Mouse (Mus musculus) embryo, embryonic 11 days (tissue): ENCODE results near the gene H1foo.

Source experiments
- DNase-seq: peaks from one replicate; pipeline ENCODE4 v3.0.0-alpha.2; 2015

Gene H1foo

DNA sequence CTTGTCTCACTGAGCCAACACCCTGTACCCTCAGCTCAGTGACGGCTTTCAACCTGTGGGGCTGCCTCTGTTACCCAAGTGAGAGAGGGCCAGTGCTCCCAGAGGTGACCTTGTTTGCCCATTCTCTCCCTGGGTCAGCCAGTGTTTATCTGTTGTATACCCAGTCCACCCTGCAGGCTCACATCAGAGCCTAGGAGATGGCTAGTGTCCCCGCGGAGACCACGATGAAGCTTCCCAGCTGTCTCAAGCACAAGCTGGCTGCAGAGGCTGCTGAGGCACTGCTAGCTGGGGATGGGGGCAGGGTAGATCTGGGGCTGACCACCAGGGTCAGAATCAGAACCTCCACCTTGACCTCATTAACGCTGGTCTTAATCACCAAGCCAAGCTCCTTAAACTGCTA, 14.7 kb upstream of the H1foo start:
- DNase-seq = no peak

DNA sequence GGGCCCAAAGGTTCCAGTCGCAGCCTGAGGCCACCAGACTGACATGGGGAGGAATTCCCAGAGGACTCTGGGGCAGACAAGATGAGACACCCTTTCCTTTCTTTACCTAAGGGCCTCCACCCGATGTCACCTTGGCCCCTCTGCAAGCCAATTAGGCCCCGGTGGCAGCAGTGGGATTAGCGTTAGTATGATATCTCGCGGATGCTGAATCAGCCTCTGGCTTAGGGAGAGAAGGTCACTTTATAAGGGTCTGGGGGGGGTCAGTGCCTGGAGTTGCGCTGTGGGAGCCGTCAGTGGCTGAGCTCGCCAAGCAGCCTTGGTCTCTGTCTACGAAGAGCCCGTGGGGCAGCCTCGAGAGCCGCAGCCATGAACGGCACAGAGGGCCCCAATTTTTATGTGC, 13.1 kb upstream of the H1foo start, which contains the start of gene Rho:
Rho (plus strand) TSS at position 110 of the 400 bp plus-strand sequence.
- no peak for DNase-seq

DNA sequence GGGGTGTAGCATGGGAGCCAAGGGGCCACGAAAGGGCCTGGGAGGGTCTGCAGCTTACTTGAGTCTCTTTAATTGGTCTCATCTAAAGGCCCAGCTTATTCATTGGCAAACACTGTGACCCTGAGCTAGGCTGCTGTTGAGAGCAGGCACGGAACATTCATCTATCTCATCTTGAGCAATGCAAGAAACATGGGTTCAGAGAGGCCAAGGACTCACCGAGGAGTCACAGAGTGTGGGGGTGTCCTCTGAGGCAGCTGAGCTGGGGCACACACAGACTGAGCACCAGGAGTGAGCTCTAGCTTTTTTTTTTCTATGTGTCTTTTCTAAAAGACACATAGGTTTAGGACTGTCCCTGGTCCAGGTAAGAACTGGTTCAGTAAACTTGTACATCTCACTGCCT, 12.3 kb upstream of the H1foo start:
- no peak for DNase-seq

DNA sequence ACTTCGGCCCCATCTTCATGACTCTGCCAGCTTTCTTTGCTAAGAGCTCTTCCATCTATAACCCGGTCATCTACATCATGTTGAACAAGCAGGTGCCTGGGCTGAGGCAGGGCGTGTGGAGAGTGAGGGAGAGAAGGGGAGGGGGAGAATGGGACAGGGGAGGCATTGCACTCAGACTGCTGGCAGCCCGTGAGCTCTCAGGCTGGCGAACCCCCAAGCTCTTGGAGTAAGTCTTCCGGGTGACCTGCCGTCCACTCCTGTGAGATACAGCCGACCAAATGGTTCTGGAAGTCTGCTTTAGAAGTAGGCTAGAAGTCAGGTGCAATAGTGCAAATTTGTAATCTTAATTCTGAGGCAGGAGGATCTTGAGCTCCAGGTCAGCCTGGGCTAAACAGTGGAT, 9.2 kb upstream of the H1foo start:
- no peak for DNase-seq

DNA sequence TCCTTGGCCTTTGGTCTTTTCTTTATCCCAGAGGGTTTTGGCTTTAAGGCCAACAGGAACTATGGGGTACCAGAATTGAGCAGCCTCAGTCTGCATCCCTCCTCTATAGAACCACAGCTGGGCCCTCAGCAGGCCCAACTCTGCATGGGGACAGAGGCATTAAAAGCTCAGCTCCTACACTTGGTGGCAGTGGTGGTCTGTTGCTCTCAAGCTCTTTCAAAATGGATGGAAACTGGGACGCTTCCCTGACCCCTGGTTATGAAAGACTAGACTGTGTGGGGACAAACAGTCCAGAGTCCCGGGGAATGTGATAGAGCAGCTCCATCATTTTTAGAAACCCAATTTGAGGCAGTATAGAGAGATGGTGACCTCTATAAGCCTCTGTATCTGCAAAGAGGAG, 6.7 kb upstream of the H1foo start:
- DNase-seq = no peak

DNA sequence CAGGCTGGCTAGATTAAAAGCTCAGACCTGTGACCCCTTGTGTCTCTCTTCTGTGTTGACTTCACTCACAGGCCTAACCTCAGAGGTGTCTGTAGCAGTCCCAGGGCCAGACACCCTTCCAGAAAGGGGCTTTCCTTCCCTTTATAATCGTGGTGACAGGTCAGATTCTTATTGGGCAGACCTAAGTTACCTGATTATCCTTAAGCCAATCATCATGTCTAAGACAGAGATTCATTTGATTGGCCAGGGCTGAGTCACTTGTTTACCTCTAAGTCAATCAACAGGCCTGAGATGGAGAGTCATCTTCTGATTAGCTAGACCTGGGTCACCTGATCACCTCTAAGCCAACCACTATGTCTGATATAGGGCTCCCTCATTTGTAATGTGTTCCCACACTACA, 5.9 kb upstream of the H1foo start:
- no peak for DNase-seq

DNA sequence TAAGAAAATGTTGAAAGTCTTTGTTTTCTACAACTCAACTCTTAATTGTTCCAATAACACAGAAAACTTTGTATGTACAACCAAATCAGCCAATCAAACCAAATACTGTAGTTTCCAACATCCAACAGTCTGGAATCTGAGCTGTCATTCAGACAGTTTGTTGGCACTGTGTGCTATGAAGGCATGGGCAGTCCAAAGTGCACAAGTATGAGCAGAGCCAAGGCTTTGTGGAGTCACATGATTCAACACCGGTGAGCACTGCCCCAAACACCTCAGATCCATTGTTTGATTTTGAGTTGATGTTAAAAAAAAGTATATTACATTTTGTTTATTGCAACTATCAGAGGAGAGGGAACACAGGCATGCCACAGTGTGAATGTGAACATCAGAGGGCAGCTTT, 4.1 kb upstream of the H1foo start:
- no peak for DNase-seq

DNA sequence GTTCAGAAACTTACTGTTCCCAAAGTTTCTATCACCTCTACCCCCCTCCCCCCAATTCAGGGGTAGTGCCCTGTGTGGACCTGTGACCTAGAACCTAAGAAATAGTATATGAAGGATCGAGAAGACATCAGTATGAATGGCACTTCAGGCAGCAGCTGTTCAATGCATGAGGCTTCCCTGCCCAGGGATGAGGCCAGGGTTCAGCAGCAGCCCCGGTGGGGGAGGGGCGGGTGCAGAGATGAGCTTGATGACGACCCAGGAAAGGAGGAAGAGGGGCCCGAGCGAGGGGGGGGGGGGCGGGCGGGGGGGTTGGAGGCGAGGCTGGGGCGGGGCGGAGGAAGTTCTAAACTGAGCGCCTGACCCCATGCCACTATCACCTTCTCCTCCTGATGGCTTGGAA, 3.6 kb upstream of the H1foo start:
- peak; percentile 63 for DNase-seq

DNA sequence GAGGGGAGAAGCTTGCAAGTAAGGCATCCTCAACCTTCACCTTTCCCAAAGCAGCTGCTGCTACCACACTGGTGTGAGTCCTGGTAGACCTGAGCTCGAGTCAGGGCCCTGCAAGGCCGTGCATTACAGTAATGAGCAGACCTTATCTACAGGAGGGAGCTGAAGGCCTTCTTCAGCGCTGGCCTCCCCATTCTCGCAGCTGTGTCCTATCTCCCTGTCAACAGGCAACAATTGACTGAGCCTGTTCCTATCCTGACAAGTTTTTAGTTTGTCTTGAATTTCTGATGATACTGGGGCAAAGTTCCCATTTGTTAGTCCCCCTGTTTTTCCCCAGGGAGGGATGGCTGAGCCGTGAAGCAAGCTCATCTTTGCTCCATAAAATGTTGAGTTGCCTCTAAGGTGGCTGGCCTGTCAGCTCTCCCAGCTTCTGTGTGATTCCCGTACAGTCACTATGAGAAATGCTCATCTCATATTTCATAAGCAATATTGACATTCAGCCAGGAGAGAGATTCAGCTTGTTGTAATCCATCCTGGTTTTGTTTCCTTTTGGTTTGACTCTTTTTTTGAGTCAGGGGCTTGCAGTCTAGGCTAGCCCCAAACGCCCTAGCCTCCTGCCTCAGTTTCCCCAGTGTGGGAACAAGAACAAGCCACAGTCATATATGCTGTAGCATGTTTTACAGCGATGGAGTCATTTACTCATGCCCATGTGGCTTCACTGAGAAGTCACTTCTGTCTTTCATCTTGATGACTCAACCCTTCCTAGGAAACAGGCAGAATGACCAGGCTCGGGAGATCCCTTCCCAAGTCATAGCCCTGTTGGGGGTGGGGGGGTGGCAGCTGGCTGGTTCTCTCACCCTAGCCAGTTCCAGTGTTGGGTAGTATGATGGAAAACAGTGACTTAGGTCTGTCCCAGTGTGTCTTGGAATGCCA, 975 bp upstream of the H1foo start:
- no peak for DNase-seq

DNA sequence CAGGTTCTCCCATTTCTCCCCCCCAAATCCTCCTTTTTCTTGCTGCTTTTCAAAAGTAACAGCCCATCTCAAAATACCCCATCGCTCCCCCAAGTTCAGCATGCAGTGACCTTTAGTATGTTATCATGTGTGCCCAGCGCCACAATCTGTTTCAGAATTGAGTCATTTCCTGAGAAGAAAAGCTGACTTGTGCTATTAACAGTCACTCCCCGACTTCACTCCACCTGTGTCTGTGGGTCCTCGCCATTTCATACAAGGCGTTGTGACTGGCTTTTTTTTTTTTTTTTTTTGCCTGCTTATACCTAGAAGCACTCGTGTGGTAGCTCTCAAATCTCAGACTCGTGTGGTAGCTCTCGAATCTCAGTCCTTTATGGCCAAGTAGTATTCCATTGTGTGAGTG, 895 bp downstream of the H1foo start:
- no peak for DNase-seq

DNA sequence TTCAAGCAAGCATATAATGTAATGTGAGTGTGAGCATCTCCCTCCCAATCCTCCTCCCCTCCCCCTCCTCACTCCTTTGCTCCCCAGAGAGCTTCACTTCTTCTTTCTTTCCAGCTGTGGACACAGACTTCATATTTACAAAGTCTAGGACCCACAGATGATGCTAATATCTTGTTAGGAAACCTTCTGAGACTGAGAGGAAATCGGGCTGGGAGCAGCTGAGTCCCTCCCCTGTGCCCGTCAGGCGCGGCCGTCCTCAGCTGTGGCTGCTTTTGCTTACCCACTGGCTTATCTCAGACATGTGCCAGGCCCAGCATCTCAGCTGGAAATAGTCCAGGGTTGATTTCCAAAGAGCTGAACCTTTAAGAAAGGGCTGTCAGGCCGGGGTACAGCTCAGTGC, 1.7 kb downstream of the H1foo start:
- no peak for DNase-seq

DNA sequence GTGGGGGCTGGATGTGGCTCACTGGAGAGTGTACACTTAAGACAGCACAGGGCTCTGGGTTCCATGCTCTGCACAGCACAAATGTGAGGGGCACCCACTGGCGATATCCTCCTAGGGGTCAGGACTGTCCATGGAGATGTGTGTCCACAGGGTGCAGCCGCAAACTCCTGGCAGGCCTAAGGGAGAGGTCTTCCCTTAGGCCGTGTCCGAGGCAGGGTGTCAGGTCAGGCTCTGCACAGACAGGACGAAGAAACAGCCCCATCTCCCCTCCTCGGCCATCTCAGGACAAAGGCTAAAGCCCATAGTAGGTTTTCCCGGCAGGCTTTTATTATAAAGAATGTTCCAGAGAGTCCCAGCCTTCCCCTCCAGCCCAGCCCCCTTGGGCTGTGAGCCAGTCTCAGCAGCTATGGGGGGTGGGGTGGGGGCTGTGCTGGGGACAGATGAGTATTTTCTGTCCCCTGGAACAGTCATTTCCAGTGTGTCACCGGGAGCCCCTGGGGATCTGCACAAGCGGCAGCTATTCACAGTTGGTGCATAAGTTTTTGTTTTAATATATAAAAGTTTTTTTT, 9.9 kb downstream of the H1foo start:
- DNase-seq = no peak

DNA sequence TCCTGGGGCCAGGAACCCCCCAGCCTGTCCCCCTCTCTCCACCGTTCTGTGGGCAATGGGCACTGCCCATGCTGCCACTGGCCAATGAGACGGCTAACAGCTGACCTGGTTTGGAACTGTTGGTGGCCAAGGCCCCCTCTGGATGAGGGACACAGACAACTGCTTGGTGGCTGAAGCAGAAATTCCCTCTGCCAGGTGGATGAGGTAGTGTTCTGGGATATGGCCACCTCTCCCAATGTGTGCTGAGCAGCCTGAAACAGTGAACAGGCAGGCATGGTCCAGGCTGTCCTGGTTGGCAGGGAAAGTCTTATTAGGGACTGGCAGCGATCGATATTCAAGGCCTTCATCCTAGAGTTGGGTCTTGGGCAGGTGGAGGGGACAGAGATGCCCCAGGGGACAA, 10.4 kb downstream of the H1foo start:
- no peak for DNase-seq

DNA sequence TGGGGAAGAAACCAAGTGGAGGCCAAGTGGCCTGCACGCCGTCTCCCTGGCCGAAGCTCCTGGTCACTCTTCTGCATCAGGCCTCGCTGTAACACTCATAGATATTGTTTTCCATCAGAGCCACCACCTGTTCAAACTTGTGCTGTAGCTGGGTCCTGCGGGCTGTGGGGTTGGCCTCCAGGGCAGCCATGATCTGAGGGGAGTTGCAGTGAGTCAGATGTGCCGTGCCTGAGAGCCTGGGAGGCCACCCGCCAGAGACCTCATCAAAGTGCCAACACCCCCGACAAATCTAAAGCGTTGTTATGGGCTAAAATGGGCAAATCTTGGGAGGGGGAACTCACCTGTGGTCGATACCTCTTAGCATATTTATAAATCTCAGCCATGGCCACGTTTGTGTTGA, 10.9 kb downstream of the H1foo start:
- no peak for DNase-seq

DNA sequence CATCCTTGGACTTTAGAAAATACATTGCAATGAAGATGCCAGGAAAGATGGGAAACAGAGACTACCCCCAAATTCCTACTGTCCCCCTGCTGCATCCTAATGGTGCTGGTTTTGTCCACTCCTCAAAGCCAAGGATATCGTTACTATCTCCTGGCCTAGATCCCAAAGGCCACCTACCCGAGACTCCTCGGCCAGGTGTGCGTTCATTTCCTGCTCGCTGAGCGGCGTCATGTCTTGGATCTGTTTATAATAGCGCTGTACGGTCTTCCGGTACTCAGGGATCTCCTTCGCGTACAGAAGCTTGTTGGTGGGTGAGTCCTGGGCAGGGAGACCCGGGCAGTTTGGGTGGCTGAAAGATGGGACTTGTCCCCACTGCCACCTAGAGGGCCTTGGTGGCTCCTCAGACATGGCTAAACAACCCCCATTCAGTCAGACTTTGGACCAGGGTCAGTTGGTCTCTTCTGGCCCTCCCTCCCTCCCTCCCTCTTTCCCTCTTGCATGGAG, 11.7 kb downstream of the H1foo start:
- DNase-seq = no peak

DNA sequence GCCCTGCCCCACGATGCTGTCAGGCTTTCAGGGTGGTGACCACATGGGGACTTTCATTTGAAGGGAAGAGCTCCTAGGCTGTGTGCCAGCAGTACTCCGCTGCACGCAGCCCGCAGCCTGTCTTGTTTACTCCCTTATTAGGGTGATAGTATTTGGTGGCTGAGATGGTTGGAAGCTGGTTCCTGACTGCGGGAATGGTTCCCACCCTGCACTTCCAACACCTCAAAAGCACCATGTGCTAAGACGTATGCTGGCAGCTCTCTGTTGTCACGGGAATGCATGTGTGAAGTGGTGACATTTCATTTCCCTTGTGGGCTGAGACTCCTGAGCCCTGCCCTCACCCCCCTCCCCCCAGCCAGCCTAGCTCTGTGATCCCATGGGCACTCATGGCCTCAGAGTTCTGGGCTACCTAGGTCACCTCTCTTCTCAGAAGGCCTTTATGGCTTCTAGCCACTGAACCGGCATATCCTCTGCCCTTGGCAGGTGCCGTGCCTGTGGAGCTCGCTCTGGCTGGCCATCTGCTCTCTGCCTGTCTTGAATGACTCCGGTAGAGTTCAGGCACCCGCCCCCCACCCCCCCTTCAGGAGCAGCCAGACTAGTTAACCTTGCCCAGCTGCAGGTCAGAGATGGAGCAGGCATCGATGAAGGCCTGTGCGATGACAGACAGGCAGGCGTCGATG, 12.3 kb downstream of the H1foo start:
- peak; percentile 39 for DNase-seq

DNA sequence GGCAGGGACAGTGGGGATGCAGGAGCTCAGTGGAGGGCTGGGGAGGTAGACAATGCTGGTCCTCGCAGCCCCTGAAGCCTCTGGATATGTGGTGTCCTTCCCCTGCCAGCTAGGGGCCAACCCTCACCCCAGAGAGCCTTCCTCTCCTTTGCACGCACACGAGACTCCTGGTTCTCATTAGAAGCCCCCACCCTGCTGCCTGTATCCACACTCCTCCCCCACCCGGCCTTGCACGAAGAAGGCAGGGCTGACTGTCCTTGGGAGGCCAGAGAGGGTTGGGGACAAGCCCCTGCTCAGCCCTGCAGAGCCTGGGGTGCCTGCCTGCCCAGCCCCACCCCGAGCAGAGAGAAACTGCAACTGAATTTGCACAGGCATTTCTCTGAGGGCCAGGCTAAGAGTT, 12.9 kb downstream of the H1foo start:
- DNase-seq = peak; percentile 41

DNA sequence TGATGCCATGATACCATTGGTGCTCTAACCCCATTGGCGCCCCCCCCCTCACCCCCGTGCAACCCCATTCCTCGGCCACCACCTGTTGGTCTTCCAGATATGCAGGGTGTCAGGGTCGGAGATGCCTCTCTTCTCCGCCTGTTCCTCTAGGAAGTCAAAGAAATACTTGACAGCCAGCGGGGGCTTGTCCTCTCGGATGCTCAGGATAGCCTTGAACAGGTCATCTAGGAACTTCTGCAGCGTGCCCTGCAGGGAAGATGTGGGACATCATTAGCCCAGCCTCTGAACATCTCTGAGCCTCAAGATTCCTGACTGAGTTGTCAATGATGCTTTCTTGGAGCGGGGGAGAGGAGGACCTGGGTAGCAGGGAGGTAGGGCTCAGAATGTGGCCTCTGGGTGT, 13.7 kb downstream of the H1foo start:
- DNase-seq = no peak

DNA sequence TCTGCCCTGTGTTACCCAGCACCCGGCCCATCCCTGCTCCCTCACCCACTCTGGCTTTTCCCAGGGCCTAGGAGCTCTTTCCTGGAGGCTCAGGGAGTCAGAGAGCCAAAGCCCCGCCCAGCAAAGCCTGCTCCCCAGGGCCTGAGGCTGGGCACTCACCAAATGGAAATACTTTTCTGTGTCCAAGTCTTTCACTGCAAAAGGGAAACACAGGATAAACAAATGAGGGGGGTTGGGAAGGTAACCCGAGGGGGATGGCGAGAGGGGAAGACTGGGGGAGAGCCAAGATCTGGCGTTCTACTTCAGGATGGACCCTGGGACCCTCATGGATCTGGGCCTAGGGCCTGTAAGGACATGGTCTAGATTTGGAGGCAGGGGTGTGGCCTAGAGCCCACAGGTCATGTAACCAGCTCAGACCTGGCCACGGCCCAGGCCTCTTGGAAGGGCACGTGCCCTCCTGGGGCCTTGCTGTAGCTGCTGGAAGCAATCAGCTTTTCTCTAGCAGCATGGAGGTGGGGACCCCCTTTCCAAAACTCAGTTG, 14.5 kb downstream of the H1foo start:
- no peak for DNase-seq

DNA sequence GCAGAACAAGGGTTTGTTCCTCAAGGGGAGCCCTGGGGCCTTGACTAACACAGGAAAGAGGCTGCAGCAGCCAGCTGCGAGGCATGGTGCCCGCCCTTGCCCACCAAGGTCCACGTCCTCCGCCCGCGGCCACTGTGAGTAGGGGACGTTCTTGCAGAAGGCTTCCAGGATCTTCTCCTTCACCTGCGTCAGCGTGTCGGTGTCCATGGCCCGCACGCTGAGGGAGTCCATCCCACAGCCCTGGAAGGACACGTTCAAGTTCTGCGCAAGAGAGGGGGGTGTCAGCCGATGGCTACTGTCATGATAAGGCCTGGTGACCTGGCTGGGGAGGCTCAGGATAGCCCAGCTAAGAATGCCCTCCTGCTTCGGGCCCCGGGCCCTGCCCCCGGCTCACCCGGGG, 15.6 kb downstream of the H1foo start:
- no peak for DNase-seq

DNA sequence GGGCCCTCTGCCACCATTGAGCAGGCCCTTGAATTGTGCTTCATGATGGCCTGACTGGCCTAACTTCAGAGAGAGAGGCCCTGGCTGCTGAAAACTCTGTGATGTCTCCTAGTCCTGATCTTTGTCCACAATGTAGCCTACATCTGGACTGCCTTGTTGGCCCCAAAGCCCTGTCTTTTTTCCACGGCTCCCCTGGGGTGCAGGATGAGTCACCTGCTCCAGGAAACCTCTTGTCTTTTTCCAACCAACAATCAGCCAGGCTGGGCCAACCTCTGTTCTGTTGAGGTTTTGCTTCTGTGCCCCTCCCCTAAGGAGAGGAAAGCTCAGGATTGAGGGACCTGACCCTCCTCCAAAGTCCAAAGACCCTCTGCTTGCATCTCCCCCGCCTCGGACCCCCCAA, 17.0 kb downstream of the H1foo start:
- no peak for DNase-seq

DNA sequence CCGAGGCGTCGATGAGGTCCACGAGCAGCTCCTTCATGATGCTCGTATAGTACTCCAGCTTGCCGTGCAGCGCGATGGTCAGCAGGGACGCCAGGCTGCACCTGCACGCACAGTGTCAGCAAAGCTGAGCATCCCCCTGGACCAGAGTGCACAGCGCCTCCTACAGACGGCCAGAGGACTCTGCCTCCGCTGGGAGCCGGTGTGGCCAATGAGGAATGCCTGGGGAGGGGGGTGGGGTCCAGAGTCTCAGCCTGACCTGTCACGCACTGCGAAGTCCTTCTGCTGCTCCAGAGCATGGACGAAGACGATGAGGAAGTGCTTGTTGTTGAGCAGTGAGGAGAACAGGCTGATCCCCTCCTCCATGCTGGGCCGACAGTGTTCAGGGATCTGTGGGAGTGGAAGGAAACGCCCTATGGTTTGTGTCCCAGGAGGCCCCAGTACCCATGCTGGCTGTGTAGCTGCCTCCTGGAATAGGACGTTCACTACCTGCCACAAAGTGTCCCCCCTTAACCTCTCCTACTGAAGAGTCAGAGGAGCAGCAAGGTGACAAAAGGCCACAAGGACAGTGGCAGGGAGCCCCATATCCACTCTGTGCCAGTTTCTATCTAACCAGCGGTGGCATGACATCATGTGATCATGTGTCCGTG, 17.8 kb downstream of the H1foo start:
- DNase-seq = peak; percentile 62

DNA sequence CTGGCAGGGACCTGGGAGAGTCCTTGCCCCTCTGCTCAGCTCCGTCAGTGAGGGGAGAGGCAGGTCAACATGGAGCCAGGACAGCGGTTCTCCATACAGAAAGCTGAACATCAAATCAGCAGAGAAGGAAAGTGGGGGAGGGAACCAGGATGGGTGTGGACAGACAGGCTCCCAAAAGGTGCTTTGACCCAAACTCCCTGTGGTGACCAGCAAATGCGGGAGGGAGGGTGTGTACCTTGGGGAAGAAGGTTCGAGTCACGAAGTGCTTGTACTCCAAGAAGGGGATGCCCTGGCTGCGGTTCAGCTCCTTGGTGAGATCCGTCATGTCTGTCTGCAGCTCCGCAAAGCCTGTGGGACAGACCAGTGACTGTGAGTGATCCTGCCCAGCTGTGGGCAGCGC, 18.9 kb downstream of the H1foo start:
- no peak for DNase-seq
